Mouse (Mus musculus) neural tube, embryonic 14.5 days (tissue): Measurements from ENCODE around the gene Kcnq1. TPM values are rescaled to one million over a fixed set of nuclear protein-coding genes. Genes with fewer than 3 reads are reported as not detected.
A peak's percentile ranks its signal among the peaks of the same experiment; 100 is the strongest.

Experiments
- ATAC-seq: fragments of 200-750 bp; cut with Nextera tagmentation; 2 replicates; pipeline ENCODE4 v1.8.0; 2017; ENCODE audit warnings: low read depth, mild to moderate bottlenecking, moderate TSS enrichment, moderate library complexity
- H3K27ac ChIP-seq: fragments of 300-500 bp; sonication (generic); 2 replicates; pipeline ENCODE4 v1.5.1; 2014; ENCODE audit warnings: low read depth, mild to moderate bottlenecking, control low read depth, low read length, moderate library complexity, mixed read lengths
- H3K27me3 ChIP-seq: fragments of 300-500 bp; sonication (generic); 2 replicates; pipeline ENCODE4 v1.6.1; 2014; ENCODE audit warnings: low read length; ENCODE audit not compliant: control insufficient read depth, insufficient read depth
- H3K36me3 ChIP-seq: fragments of 300-500 bp; sonication (generic); 2 replicates; pipeline ENCODE4 v1.6.1; 2014; ENCODE audit warnings: low read length, mixed read lengths; ENCODE audit not compliant: control insufficient read depth, insufficient read depth
- H3K4me1 ChIP-seq: fragments of 300-500 bp; sonication (generic); 2 replicates; pipeline ENCODE4 v1.6.1; 2014; ENCODE audit warnings: low read length; ENCODE audit not compliant: control insufficient read depth, insufficient read depth
- H3K4me2 ChIP-seq: fragments of 300-500 bp; sonication (generic); 2 replicates; pipeline ENCODE4 v1.6.1; 2014; ENCODE audit warnings: mild to moderate bottlenecking, low read depth, low read length, control low read depth
- H3K4me3 ChIP-seq: fragments of 300-500 bp; sonication (generic); 2 replicates; pipeline ENCODE4 v1.5.1; 2014; ENCODE audit warnings: low read depth, low read length, control low read depth, mixed read lengths
- H3K9ac ChIP-seq: fragments of 300-500 bp; sonication (generic); replicated peaks from 2 replicates; pipeline ENCODE4 v1.6.1; 2014; ENCODE audit warnings: low read depth, mild to moderate bottlenecking, control low read depth, low read length, mixed read lengths
- H3K9me3 ChIP-seq: fragments of 300-500 bp; sonication (generic); 2 replicates; pipeline ENCODE4 v1.6.1; 2016; ENCODE audit warnings: low read length; ENCODE audit not compliant: control insufficient read depth
- WGBS: fragments of 180-500 bp; shearing (Covaris S2); extraction: QIAGEN DNeasy Blood & Tissue Kit; methylation state at CpG from one replicate; pipeline ENCODE4 v1.1.7; 2014; 5-methylcytosine and 5-hydroxymethylcytosine counted together
- polyA plus RNA-seq: library from polyadenylated mRNA; unstranded; fragments of >200 nt; fragmentation: Nextera tagmentation; extraction: Ambion mirVana; gene quantifications from 2 replicates; pipeline ENCODE4 v1.2.1, GENCODE M21; 2014

Gene Kcnq1
- polyA plus RNA-seq, 1 experiment from 2014 or later: 2.4 TPM

DNA sequence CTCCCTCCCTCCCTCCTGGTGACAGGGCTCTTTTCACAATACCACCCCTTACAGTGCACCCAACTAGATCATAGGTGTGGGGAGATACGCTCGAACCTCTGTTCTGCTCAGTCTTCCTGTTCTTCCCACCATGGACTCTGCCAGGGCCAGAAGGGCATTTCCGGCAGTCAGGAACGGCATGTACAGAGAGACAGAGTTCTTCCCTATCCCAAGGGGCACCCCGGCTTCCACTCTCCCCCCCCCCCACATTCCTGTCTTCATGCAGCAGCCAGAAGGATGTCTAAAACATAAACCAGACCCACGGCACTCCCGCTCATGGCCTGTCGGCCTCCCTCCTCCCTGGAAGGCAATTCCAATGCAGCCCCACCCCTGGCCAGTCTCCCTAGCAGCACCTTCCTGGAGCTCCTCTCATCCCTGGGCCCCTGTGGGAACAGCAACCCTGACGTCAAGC, 289.0 kb downstream of the Kcnq1 start:
- Histone ChIP-seq H3K4me1 (no peaks in the 10 kb centered on the region), H3K27me3 (no peaks in the 10 kb centered on the region), H3K36me3 (no peaks in the 10 kb centered on the region), H3K9ac (no peak overlapping the region), H3K9me3 (no peaks in the 10 kb centered on the region), H3K27ac (no peak overlapping the region), H3K4me2 (no peak overlapping the region), H3K4me3 (no peak overlapping the region)
- WGBS: 76% methylated on average over 9 of the region's 9 CpGs
- ATAC-seq: no peak

DNA sequence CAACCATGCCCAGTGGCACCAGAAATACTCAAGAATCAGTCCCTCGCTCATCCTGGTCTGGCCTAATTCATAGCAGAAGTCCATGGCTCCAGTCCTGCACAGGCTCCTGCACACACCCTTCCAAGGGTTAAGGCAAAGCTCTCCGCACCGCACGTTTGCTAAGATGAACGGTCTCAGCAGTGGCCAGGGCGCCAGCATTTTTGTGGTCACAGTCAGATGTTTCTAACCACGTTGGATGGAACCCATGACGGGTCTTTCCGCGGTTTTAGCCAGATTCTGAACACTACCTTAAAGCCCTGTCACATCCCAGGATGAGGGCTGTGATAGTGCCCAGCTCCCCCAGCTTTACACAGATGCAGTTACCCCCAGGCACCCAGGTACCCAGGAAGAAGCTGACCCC, 293.6 kb downstream of the Kcnq1 start:
- no peaks in the 10 kb centered on the region for H3K4me1 ChIP-seq
- no peaks in the 10 kb centered on the region for H3K9me3 ChIP-seq
- ATAC-seq: no peak
- H3K4me2 ChIP-seq: no peak overlapping the region
- H3K36me3 ChIP-seq: no peaks in the 10 kb centered on the region
- no peak overlapping the region for H3K9ac ChIP-seq
- H3K4me3 ChIP-seq: no peak overlapping the region
- no peaks in the 10 kb centered on the region for H3K27me3 ChIP-seq
- no peak overlapping the region for H3K27ac ChIP-seq
- 87% methylated on average over 10 of the region's 10 CpGs for WGBS

DNA sequence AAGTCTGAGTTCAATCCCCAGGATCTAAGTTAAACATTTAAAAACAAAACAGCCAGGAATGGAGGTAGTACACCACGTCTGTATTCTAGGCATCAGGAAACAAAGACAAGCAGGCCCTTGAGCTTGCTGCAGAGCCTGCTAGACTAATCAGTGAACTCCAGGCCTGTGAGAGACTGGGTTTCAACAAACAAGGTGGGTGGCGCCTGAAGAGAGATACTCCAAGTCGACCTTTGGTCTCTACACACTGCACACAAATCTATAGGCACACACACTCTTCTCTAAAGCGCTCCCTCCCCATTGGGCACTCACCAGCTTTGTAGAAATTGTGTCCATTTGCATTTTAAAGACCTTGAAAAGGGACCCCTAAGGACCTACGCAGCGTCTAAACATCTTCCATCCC, 294.4 kb downstream of the Kcnq1 start:
- no peak overlapping the region for H3K4me2 ChIP-seq
- no peaks in the 10 kb centered on the region for H3K9me3 ChIP-seq
- ATAC-seq: no peak
- no peak overlapping the region for H3K4me3 ChIP-seq
- no peaks in the 10 kb centered on the region for H3K36me3 ChIP-seq
- H3K27ac ChIP-seq: no peak overlapping the region
- WGBS: 36% methylated on average over 6 of the region's 6 CpGs
- no peaks in the 10 kb centered on the region for H3K27me3 ChIP-seq
- no peaks in the 10 kb centered on the region for H3K4me1 ChIP-seq
- no peak overlapping the region for H3K9ac ChIP-seq

DNA sequence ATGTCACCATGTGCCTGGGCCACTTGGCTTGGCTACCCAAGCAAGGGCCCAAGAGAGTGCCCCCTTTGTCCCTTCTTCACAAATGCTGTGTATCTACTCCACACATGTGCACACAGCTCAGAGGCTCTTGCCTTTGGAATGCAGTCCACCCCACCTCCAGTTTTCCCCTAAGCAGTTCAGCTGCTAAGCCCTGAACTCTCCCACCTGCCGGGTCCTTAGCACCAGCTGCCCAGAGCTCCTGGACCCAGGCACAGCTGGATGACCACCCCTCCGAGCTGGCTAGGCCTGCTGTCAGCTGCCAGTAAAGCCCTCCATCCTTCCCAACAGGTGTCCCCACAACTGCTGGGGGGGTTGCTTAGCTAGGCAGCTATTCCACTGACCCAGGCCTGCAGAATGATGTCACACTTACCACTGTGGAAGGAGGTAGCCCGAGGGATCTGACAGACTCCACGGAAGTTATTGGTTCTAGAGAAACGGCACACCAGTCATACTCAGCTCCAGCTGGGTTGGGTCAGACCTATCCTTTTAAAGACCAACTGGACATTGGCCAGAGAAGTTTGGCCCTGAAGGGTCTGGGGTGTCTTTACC, 295.4 kb downstream of the Kcnq1 start:
- 79% methylated on average over 5 of the region's 5 CpGs for WGBS
- Histone ChIP-seq H3K4me1 (no peaks in the 10 kb centered on the region), H3K36me3 (no peaks in the 10 kb centered on the region), H3K9ac (no peak overlapping the region), H3K4me3 (no peak overlapping the region), H3K27ac (no peak overlapping the region), H3K4me2 (no peak overlapping the region), H3K27me3 (no peaks in the 10 kb centered on the region), H3K9me3 (no peaks in the 10 kb centered on the region)
- no peak for ATAC-seq

DNA sequence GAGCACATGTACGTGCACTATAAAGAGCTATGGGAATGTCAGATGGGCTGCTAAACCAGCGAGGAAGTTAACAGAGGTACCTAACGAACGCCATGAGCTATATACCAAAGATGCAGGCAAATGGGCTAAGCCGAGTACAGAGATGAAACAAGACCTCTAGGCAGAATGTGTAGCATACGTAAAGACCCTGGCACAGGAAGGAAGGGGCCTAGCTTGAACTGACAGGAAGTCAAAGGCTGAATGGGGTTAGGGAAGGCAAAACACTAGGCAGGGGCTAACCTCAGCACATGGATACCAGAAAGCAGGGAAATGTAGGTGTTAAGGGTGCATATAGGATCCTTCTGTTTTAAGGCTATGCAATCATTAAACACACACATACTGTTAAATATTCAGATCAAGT, 298.1 kb downstream of the Kcnq1 start:
- Histone ChIP-seq H3K36me3 (no peaks in the 10 kb centered on the region), H3K9ac (no peak overlapping the region), H3K4me3 (no peak overlapping the region), H3K4me2 (no peak overlapping the region), H3K9me3 (no peaks in the 10 kb centered on the region), H3K4me1 (peaks cover 6% of the 10 kb centered on the region; the same call in 1 of the 2 replicates), H3K27me3 (no peaks in the 10 kb centered on the region), H3K27ac (no peak overlapping the region)
- 86% methylated on average over 6 of the region's 6 CpGs for WGBS
- ATAC-seq: no peak

DNA sequence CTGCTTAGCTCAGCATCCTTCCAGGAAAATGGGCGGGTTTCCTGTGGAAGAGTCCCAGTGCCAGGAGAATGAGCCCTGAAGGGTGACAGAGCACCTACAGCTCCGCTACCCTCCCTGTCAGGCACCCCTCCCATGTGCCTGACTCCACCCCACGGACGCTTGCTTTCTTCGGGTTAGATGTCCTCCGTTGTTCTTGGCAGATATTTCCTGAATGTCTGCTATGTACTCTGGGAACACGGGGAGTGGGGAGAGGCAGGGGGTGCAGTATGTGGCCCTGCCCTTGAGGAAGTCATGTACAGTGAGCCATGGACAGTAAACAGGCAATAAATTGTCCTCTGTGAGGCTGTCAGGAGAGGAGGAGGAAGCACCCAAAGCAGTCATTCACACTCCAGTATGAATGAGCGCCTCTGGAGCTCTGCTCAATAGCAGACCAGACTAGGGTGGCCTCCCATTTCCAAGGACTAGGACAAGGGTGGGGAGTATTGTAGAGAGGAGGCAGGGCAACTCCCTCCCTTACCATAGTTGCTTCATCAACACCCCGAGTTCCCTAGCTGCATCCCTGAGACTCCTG, 301.9 kb downstream of the Kcnq1 start:
- H3K4me3 ChIP-seq: no peak overlapping the region
- H3K9me3 ChIP-seq: no peaks in the 10 kb centered on the region
- no peak overlapping the region for H3K4me2 ChIP-seq
- 64% methylated on average over 9 of the region's 9 CpGs for WGBS
- no peak overlapping the region for H3K9ac ChIP-seq
- H3K4me1 ChIP-seq: peaks cover 6% of the 10 kb centered on the region; the same call in 1 of the 2 replicates
- H3K27me3 ChIP-seq: no peaks in the 10 kb centered on the region
- no peaks in the 10 kb centered on the region for H3K36me3 ChIP-seq
- H3K27ac ChIP-seq: no peak overlapping the region
- peak; percentile 51; the same call in 1 of the 2 replicates for ATAC-seq

DNA sequence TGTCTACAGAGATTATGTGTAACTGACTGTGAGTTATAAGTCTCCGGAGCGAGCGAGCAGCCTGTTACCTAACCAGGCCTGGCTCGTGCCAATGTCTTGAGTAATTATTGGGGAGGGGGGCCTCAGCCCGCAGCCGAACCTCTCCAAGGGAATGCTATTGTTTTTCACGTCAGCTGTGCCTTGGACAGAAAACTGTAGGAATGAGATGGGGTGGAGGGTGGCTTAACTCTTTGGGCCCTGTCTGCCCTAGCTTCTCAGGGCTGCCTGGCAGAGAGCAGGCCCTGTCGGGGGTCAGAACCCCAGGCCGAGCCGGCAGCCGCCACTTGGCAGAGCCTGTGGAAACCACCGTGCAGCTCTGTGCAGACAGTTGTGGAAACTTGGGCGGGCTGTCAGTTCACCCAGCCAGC, 302.5 kb downstream of the Kcnq1 start:
- Histone ChIP-seq H3K27ac (no peak overlapping the region), H3K4me1 (peaks cover 6% of the 10 kb centered on the region; the same call in 1 of the 2 replicates), H3K36me3 (no peaks in the 10 kb centered on the region), H3K9me3 (no peaks in the 10 kb centered on the region), H3K27me3 (no peaks in the 10 kb centered on the region), H3K4me2 (no peak overlapping the region), H3K9ac (no peak overlapping the region), H3K4me3 (no peak overlapping the region)
- peak; percentile 66; the same call in 1 of the 2 replicates for ATAC-seq
- WGBS: 37% methylated on average over 13 of the region's 13 CpGs

DNA sequence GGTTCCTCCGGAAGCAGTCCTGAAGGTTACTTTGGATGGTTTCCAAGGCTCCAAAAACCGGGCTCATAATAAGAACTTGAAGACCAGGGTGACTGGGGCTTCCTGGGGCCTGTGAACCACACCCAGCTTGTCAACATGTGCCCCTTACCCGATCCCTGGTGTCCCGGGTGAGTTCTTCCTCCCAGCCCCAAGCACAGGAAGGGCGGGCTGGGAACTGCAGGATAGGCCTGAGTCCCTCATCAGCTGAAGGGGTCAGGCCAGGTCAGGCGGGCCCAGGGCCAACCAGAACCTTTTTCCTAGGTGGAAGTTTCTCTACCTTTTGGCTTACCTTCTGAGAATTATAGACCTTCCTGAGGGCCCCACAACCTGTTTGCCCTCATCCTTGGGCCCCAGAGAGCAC, 306.4 kb downstream of the Kcnq1 start:
- H3K4me3 ChIP-seq: no peak overlapping the region
- H3K27ac ChIP-seq: no peak overlapping the region
- no peaks in the 10 kb centered on the region for H3K36me3 ChIP-seq
- no peaks in the 10 kb centered on the region for H3K9me3 ChIP-seq
- ATAC-seq: no peak
- H3K4me1 ChIP-seq: peaks cover 6% of the 10 kb centered on the region; the same call in 1 of the 2 replicates
- no peak overlapping the region for H3K4me2 ChIP-seq
- 85% methylated on average over 6 of the region's 6 CpGs for WGBS
- H3K27me3 ChIP-seq: no peaks in the 10 kb centered on the region
- no peak overlapping the region for H3K9ac ChIP-seq

DNA sequence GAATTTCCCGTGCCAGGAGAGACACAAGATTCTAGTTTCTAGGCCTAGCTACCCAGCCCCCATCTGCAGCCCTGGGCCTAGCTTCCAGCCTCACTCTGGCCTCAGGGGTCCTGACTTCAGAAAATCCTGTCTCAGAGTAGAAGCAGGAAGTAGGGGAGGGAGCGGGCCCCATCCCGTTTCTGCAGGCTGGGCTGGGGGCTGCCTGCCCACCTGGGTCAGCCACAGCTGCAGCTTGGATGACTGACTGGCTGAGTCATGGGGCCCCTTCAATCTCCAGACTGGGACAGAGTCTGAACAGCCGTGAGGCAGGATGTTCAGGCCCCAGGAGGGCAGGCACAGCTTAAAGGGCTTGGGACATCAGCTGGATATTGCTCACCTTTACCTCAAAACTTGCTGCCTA, 308.9 kb downstream of the Kcnq1 start:
- Histone ChIP-seq H3K9me3 (no peaks in the 10 kb centered on the region), H3K4me3 (no peak overlapping the region), H3K36me3 (no peaks in the 10 kb centered on the region), H3K4me2 (no peak overlapping the region), H3K27me3 (no peaks in the 10 kb centered on the region), H3K4me1 (no peaks in the 10 kb centered on the region), H3K9ac (no peak overlapping the region), H3K27ac (no peak overlapping the region)
- ATAC-seq: no peak
- 53% methylated on average over 4 of the region's 4 CpGs for WGBS
